Mouse (Mus musculus): ENCODE measurements at regions not wholly inside any gene's neighbourhood (a gene's known extent, or its start where the extent isn't known, plus 50 kb on each side); places are given as distances from the start of the nearest gene placed in this dataset.

DNA sequence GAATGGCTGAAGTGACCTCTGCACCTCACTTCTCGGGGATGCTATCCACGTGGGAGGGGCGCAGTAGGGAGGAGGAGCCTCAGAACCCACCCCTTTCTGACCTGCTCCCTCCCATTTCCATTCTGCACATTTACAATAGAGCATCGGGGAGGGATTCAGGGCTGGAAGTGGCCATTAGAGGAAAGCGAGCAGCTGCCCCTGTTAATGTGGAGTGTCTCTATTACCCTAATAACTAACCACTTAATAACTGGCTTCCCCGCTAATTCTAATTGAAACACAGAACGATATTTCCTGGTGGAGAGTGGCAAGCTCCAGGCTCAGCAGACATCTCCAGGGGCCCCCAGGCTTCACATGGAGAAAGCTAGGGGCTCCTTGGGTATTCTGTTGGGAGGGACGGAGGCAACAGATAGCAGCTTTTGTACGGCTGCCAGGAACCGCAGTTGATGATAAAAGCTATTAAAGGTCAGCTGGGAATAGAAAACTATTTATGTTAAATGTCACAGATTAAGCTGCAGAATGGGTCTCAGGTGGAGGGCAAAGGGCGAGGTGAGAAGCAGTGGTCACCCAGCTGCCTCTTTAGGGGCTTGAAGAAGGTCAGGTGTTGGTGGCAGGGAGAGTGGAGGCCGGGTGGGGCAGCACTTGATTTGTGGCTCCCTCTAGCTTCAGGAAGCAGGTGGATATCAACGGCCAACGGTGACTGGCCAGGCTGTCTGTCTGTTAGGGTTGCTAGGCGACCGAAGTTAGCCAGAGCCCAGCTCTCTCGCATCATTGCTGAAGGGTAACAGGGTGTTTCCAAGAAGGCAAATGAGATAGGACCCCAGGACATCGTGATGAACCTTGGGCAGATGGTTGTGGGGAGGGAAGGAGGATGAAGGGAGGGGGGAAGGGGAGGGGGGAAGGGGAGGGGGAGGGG is 118.4 kb upstream of the Sdk2 start:
- 43% methylated on average over 18 of the region's 18 CpGs for WGBS
- TF ChIP-seq CTCF (IDR thresholded peaks at IDR 0.05; ENCODE audit: insufficient read depth, low read depth, low read length) (no peak), POLR2A (IDR thresholded peaks at IDR 0.05; ENCODE audit: insufficient read depth, low read depth, low read length) (no peak)
- no peak overlapping the region for H3K4me3 ChIP-seq (ENCODE audit: insufficient read depth, low read depth, low read length)

DNA sequence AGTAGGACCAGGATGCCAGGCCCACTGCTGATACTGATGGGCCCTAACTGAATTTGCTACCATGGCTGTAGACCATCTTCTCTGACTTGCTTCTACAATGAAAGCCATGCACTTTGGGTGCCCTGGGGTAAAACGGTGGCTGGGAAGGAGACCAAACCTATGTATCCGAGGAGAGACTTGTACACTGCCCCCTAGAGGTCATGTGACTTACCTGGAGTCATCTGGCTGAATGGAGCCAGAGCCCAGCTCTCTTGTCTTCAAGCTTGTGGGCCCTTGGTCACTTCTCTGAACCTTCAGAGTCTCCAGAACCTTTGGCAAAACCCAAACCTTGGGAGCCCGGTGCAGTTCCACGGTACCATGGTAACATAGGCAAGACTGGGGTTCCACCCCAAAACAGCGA is 117.6 kb upstream of the Sdk2 start:
- no peak overlapping the region for H3K4me3 ChIP-seq (ENCODE audit: insufficient read depth, low read depth, low read length)
- no peak overlapping the region for H3K27ac ChIP-seq (ENCODE audit: insufficient read depth, low read depth, low read length)
- peaks cover 21% of the 10 kb centered on the region for H3K4me1 ChIP-seq (ENCODE audit: control insufficient read depth, insufficient read depth, low read length)
- no peak for TF ChIP-seq CTCF (IDR thresholded peaks at IDR 0.05; ENCODE audit: insufficient read depth, low read depth, low read length)
- TF ChIP-seq POLR2A (IDR thresholded peaks at IDR 0.05; ENCODE audit: insufficient read depth, low read depth, low read length): no peak
- 85% methylated on average over 5 of the region's 5 CpGs for WGBS

More for the DNA sequence above, 118.4 kb upstream of the Sdk2 start:
- Histone ChIP-seq H3K4me1 (ENCODE audit: control insufficient read depth, insufficient read depth, low read length) (peaks cover 21% of the 10 kb centered on the region), H3K27ac (ENCODE audit: insufficient read depth, low read depth, low read length) (no peak overlapping the region)

DNA sequence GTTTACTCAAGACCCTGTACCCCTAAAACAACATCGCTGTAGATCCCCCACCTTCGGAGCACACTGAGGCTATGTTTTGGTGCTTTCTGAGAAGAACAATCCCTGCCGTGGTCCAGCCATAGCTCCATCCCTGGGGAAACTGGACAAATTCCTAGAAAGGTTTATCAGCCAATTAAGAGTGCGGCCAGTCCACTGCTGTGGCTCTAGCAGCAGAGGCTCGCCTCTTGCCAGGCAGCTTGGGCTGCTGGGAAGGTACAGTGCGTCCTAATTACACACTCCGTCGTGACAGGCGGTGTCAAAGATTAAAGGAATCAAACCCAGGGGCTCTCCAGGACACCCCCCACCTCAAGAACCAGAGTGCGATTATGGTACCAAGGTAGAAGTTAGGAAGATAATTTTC is 116.4 kb upstream of the Sdk2 start:
- 71% methylated on average over 10 of the region's 10 CpGs for WGBS
- TF ChIP-seq CTCF (IDR thresholded peaks at IDR 0.05; ENCODE audit: insufficient read depth, low read depth, low read length) (no peak), POLR2A (IDR thresholded peaks at IDR 0.05; ENCODE audit: insufficient read depth, low read depth, low read length) (no peak)

DNA sequence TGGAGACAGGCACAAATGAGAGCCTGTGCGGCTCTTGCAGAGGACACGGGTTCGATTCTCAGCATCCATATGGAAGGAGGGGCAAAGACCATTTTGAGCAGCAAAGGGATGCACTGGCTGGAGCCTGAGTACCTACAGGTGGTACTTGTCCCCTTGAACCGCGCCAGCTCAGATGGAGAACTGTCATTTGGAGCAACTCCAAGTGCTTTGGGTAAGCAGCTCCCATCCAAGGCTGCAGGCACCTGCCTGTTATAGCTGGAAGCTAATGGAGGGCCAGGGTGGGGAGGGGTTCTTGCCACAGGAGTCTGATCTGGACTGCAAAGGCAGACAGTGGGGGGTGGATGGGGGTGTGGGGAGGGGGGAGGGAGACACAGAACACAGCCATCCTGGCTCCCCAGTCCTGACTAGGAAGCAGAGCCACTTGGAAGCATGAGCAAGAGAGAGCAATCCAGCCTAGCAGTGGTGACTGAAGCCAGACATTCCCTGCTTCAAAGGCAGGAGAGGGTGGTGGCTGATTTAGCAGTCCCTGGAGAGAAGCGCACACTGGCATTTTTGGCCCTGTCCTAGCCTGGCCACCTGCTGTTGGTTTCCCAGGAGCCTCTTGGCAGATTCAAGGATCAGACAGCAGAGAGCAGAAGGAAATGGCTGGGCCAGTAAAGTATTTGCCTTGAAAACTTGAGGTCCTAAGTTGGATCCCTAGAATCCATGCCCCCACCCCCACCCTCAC is 112.1 kb upstream of the Sdk2 start:
- WGBS: 70% methylated on average over 6 of the region's 6 CpGs
- Histone ChIP-seq H3K4me1 (ENCODE audit: control insufficient read depth, insufficient read depth, low read length) (peaks cover 23% of the 10 kb centered on the region), H3K27ac (ENCODE audit: insufficient read depth, low read depth, low read length) (no peak overlapping the region), H3K4me3 (ENCODE audit: insufficient read depth, low read depth, low read length) (no peak overlapping the region)
- no peak for TF ChIP-seq CTCF (IDR thresholded peaks at IDR 0.05; ENCODE audit: insufficient read depth, low read depth, low read length)
- no peak for TF ChIP-seq POLR2A (IDR thresholded peaks at IDR 0.05; ENCODE audit: insufficient read depth, low read depth, low read length)

More for the DNA sequence above, 116.4 kb upstream of the Sdk2 start:
- Histone ChIP-seq H3K4me3 (ENCODE audit: insufficient read depth, low read depth, low read length) (no peak overlapping the region), H3K4me1 (ENCODE audit: control insufficient read depth, insufficient read depth, low read length) (peaks cover 24% of the 10 kb centered on the region), H3K27ac (ENCODE audit: insufficient read depth, low read depth, low read length) (no peak overlapping the region)

DNA sequence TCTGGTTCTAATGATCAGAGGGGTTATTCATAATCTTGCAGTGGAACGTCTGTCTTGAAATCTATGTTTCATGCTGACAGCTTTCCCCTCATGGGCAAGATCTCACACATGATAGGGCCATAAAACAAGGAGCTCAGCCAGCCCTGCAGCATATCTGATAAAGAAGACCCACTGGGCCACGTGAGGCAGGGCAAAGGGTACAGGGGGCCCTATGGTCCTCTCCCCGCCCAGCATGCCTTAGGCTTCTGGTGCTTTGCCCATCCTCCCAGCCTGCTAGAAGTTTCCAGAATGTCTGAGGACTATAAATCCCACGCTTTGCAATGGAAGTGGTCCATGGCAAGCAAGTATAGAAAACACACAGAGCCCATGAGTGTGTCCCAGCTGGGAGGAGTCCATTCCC is 110.9 kb upstream of the Sdk2 start:
- 88% methylated on average over 4 of the region's 4 CpGs for WGBS
- no peak overlapping the region for H3K27ac ChIP-seq (ENCODE audit: insufficient read depth, low read depth, low read length)

DNA sequence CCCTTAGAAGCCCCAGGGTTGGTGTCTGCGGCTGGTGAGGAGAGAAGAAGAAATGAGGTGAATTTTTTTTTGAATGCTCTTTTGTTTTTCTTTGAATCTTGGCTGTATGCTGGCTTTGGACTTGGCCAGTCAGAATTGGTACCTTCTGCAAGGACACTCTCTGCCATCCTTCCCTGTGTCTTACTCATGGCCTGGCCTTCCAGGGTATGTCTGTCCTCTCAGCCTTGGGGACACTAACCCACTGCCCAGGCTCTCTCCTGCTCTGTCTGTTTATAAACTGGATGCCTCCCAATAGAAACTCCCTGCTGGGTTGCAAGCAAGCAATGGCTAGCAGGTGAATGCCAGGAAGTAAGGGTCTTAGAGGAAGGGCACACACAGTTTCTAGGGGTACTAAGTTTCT is 110.4 kb upstream of the Sdk2 start:
- Histone ChIP-seq H3K4me1 (ENCODE audit: control insufficient read depth, insufficient read depth, low read length) (peaks cover 17% of the 10 kb centered on the region), H3K4me3 (ENCODE audit: insufficient read depth, low read depth, low read length) (no peak overlapping the region), H3K27ac (ENCODE audit: insufficient read depth, low read depth, low read length) (no peak overlapping the region)
- 85% methylated on average over 1 of the region's 1 CpGs for WGBS
- TF ChIP-seq POLR2A (IDR thresholded peaks at IDR 0.05; ENCODE audit: insufficient read depth, low read depth, low read length) (no peak), CTCF (IDR thresholded peaks at IDR 0.05; ENCODE audit: insufficient read depth, low read depth, low read length) (no peak)

More for the DNA sequence above, 110.9 kb upstream of the Sdk2 start:
- H3K4me3 ChIP-seq (ENCODE audit: insufficient read depth, low read depth, low read length): no peak overlapping the region
- H3K4me1 ChIP-seq (ENCODE audit: control insufficient read depth, insufficient read depth, low read length): peaks cover 17% of the 10 kb centered on the region
- TF ChIP-seq POLR2A (IDR thresholded peaks at IDR 0.05; ENCODE audit: insufficient read depth, low read depth, low read length): no peak
- no peak for TF ChIP-seq CTCF (IDR thresholded peaks at IDR 0.05; ENCODE audit: insufficient read depth, low read depth, low read length)

DNA sequence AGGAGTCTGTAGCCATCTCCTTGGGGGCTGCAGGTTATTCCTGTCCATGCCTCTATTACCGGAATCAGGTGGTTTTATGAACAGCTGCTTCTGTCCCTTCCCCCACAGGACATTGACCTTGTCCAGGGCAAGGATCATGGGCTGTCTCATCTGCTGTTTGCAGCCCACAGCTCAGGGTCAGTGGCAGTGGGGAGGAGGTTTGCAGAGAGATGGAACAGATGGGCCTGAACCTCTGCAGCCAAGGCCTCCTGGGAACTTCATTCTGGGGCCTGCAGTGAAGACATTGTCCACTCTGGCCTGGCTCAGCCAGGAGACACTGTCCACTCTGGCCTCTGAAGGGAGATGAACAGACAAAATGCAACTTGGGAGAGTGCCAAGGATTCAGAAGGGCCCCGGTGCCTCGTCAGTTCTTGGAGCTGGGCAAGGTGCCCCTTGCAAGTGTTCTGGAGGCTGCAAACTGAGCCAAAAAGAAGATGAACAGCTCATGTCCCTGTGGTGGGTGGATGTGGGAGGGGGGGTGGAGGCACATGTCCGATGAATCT is 109.9 kb upstream of the Sdk2 start:
- Histone ChIP-seq H3K4me3 (ENCODE audit: insufficient read depth, low read depth, low read length) (no peak overlapping the region), H3K4me1 (ENCODE audit: control insufficient read depth, insufficient read depth, low read length) (peaks cover 17% of the 10 kb centered on the region), H3K27ac (ENCODE audit: insufficient read depth, low read depth, low read length) (no peak overlapping the region)
- 57% methylated on average over 4 of the region's 4 CpGs for WGBS
- 0 out of 2 replicates have a peak, but pooled peaks have one; percentile 3 for TF ChIP-seq POLR2A (IDR thresholded peaks at IDR 0.05; ENCODE audit: insufficient read depth, low read depth, low read length)
- TF ChIP-seq CTCF (IDR thresholded peaks at IDR 0.05; ENCODE audit: insufficient read depth, low read depth, low read length): no peak

DNA sequence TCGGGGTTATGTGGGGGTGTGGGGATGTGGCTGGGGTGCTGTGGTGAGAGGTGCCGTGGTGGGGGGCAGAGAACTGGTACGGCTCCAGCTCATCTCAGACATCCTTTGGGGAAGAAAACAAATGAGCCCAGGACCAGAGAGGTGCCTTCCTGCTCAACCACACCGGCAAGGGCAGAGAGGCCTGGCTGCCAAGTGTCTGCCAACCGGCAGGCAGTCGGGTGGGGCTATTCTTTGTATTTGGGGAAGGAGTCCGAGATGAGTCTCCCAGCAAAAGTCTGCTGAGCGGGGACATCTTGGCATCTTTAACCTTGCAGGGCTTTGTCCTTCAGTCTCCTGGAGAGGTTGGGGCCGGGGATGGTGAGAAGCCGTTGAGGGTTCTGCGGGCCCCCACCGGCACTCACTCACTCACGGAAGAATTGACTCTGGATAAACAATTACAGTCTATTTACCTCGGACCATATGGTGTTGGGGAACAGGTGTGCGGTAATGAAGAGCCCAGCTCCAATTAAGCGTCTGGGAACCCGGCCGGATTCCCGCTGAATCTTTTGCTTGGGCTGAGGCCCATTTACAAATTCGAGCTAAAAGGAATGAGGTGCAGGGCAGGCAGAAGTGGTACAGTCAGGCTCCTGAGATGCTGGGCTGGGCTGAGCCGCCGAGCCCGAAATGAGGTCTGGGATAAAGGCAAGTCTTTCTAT is 108.7 kb upstream of the Sdk2 start:
- no peak for TF ChIP-seq CTCF (IDR thresholded peaks at IDR 0.05; ENCODE audit: insufficient read depth, low read depth, low read length)
- TF ChIP-seq POLR2A (IDR thresholded peaks at IDR 0.05; ENCODE audit: insufficient read depth, low read depth, low read length): no peak

More for the DNA sequence above, 108.7 kb upstream of the Sdk2 start:
- Histone ChIP-seq H3K4me3 (ENCODE audit: insufficient read depth, low read depth, low read length) (no peak overlapping the region), H3K27ac (ENCODE audit: insufficient read depth, low read depth, low read length) (no peak overlapping the region), H3K4me1 (ENCODE audit: control insufficient read depth, insufficient read depth, low read length) (peaks cover 24% of the 10 kb centered on the region)
- WGBS: 63% methylated on average over 23 of the region's 23 CpGs
